Mouse (Mus musculus): ENCODE results near the gene Nck2.
A peak's percentile ranks its signal among the peaks of the same experiment; 100 is the strongest.

The Nck2 gene

GRCm38 (mm10) chr1:43470421-43471179 is 26.2 kb downstream of the Nck2 start:
- DNase-seq, result no peak

GRCm38 (mm10) chr1:43471180-43472045 is 27.0 kb downstream of the Nck2 start:
- DNase-seq, result no peak

GRCm38 (mm10) chr1:43472046-43472649 is 27.8 kb downstream of the Nck2 start:
- DNase-seq, result no peak

GRCm38 (mm10) chr1:43473734-43474534 is 29.6 kb downstream of the Nck2 start:
- no peak for DNase-seq

GRCm38 (mm10) chr1:43474535-43475409 is 30.4 kb downstream of the Nck2 start:
- DNase-seq, result peak; percentile 15 to 19

GRCm38 (mm10) chr1:43477954-43478353 is 33.6 kb downstream of the Nck2 start:
- no peak for DNase-seq

GRCm38 (mm10) chr1:43485204-43485603 is 40.8 kb downstream of the Nck2 start:
- no peak for DNase-seq

GRCm38 (mm10) chr1:43486500-43486899 is 42.1 kb downstream of the Nck2 start:
- no peak for DNase-seq

- no peak for DNase-seq
Observed at GRCm38 (mm10) chr1:43486956-43487722, 42.8 kb downstream of the Nck2 start.

GRCm38 (mm10) chr1:43489311-43489710 is 44.9 kb downstream of the Nck2 start:
- DNase-seq, result no peak

GRCm38 (mm10) chr1:43491506-43492269 is 47.3 kb downstream of the Nck2 start:
- DNase-seq, result peak; percentile 34 to 45

GRCm38 (mm10) chr1:43492803-43493437 is 48.5 kb downstream of the Nck2 start:
- DNase-seq, result no peak

GRCm38 (mm10) chr1:43496051-43496450 is 51.7 kb downstream of the Nck2 start:
- no peak for DNase-seq

GRCm38 (mm10) chr1:43496993-43497392 is 52.6 kb downstream of the Nck2 start:
- no peak for DNase-seq

- no peak for DNase-seq
Observed at GRCm38 (mm10) chr1:43497951-43498350, 53.6 kb downstream of the Nck2 start.

GRCm38 (mm10) chr1:43500121-43500520 is 55.7 kb downstream of the Nck2 start:
- DNase-seq, result no peak

- no peak for DNase-seq
Observed at GRCm38 (mm10) chr1:43501143-43501919, 57.0 kb downstream of the Nck2 start.

- DNase-seq, result peak; percentile 34 to 39
Observed at GRCm38 (mm10) chr1:43501920-43502791, 57.8 kb downstream of the Nck2 start.

Measured in kidney, adult 8-10 months (tissue).